Mouse (Mus musculus): ENCODE results near the gene Noct.
"Not testable (repeated sequence)": the region's sequence is repeated elsewhere in the genome, so short reads cannot be mapped to it uniquely, and the experiment has no call there.

Noct gene

GRCm38 (mm10) chr3:51224363-51225225, at the start of gene Noct:
Gene Noct (plus strand): TSS chr3:51224447.
- DNase-seq (ENCODE audit: low read depth, low spot score) = peak; percentile 89

- no peak for DNase-seq (ENCODE audit: low read depth, low spot score)
These were observed 46.1 kb upstream of the Noct start for GRCm38 (mm10) chr3:51178158-51178557.

- no peak for DNase-seq (ENCODE audit: low read depth, low spot score)
These were observed 44.6 kb upstream of the Noct start for GRCm38 (mm10) chr3:51179460-51180146.

- DNase-seq (ENCODE audit: low read depth, low spot score) = no peak
These were observed 43.8 kb upstream of the Noct start for GRCm38 (mm10) chr3:51180341-51180940.

GRCm38 (mm10) chr3:51182455-51182854, 41.8 kb upstream of the Noct start:
- no peak for DNase-seq (ENCODE audit: low read depth, low spot score)

- not testable (repeated sequence) for DNase-seq (ENCODE audit: low read depth, low spot score)
These were observed 40.7 kb upstream of the Noct start for GRCm38 (mm10) chr3:51183508-51183907.

- DNase-seq (ENCODE audit: low read depth, low spot score) = not testable (repeated sequence)
These were observed 40.3 kb upstream of the Noct start for GRCm38 (mm10) chr3:51183967-51184366.

- DNase-seq (ENCODE audit: low read depth, low spot score) = no peak
These were observed 39.5 kb upstream of the Noct start for GRCm38 (mm10) chr3:51184715-51185114.

GRCm38 (mm10) chr3:51185406-51185805, 38.8 kb upstream of the Noct start:
- DNase-seq (ENCODE audit: low read depth, low spot score) = no peak

GRCm38 (mm10) chr3:51194075-51194474, 30.2 kb upstream of the Noct start:
- DNase-seq (ENCODE audit: low read depth, low spot score) = no peak

- peak; percentile 51 for DNase-seq (ENCODE audit: low read depth, low spot score)
These were observed 28.9 kb upstream of the Noct start for GRCm38 (mm10) chr3:51195321-51195720.

- peak; percentile 29 for DNase-seq (ENCODE audit: low read depth, low spot score)
These were observed 28.5 kb upstream of the Noct start for GRCm38 (mm10) chr3:51195736-51196135.

- DNase-seq (ENCODE audit: low read depth, low spot score) = no peak
These were observed 27.5 kb upstream of the Noct start for GRCm38 (mm10) chr3:51196724-51197111.

- DNase-seq (ENCODE audit: low read depth, low spot score) = no peak
These were observed 27.0 kb upstream of the Noct start for GRCm38 (mm10) chr3:51197112-51197731.

GRCm38 (mm10) chr3:51198291-51198690, 26.0 kb upstream of the Noct start:
- DNase-seq (ENCODE audit: low read depth, low spot score) = no peak

- no peak for DNase-seq (ENCODE audit: low read depth, low spot score)
These were observed 25.1 kb upstream of the Noct start for GRCm38 (mm10) chr3:51199130-51199529.

GRCm38 (mm10) chr3:51200311-51200710, 23.9 kb upstream of the Noct start:
- no peak for DNase-seq (ENCODE audit: low read depth, low spot score)

GRCm38 (mm10) chr3:51200894-51201293, 23.4 kb upstream of the Noct start:
- no peak for DNase-seq (ENCODE audit: low read depth, low spot score)

GRCm38 (mm10) chr3:51201986-51202385, 22.3 kb upstream of the Noct start:
- DNase-seq (ENCODE audit: low read depth, low spot score) = no peak

GRCm38 (mm10) chr3:51202491-51202987, 21.7 kb upstream of the Noct start:
- DNase-seq (ENCODE audit: low read depth, low spot score) = no peak

GRCm38 (mm10) chr3:51203906-51204305, 20.3 kb upstream of the Noct start:
- DNase-seq (ENCODE audit: low read depth, low spot score) = no peak

- DNase-seq (ENCODE audit: low read depth, low spot score) = no peak
These were observed 19.8 kb upstream of the Noct start for GRCm38 (mm10) chr3:51204441-51204840.
